Mouse (Mus musculus): ENCODE results near the gene Mfap4. TPM values are rescaled to one million over a fixed set of nuclear protein-coding genes. Genes with fewer than 3 reads are reported as not detected.

Gene Mfap4
- total and polyA plus RNA-seq, 2 experiments from 2014 or later: 17.4 to 19.6 TPM

DNA sequence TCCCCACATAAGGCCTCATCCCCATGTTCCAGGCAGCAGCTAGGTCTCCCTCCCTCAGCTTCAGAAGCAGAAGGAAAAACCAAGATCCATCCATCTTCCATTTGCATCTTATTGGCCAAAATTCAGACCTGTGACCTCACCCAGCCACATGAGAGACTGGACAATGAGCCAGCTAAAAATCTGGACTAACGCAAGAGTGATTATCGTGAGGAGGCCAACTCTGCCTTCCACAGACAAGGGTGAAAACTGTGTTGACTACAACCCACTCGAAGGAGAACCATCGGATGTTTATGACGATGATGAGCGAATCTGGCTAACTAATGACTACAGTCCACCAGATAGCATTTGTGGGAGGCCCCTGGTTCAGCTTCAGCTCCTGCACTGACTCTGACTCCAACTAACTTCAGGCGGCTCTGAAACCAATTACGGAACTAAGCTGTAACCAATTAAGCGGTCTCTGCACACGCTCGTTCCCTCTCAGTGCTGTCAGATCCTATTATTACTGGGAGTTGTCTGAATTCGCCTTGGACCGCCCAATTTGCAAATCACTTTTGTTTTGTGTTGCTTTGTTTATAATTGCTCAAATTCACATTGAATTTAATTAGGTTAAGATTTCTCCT, 1.9 kb upstream of the Mfap4 start:
- 40% methylated on average over 13 of the region's 13 CpGs for whole genome bisulfite sequencing
- DNase-seq (no peak), ATAC-seq (no peak)
- peaks cover 6% of the 10 kb centered on the region for H3K36me3 ChIP-seq (ENCODE audit: insufficient read depth)
- peak overlapping the region; percentile 73; the same call in 1 of the 2 replicates for H3K27ac ChIP-seq (ENCODE audit: low read depth, low read length)
- TF ChIP-seq CTCF (IDR thresholded peaks at IDR 0.05; ENCODE audit: low read depth): no peak
- 0 out of 2 replicates have a peak, but pooled peaks cover 6% of the 10 kb centered on the region for H3K4me1 ChIP-seq (ENCODE audit: insufficient read depth)
- no peaks in the 10 kb centered on the region for H3K9me3 ChIP-seq (ENCODE audit: low read length)
- H3K9ac ChIP-seq: no peak overlapping the region
- no peak overlapping the region for H3K4me3 ChIP-seq (ENCODE audit: low read depth, low read length)
- H3K4me2 ChIP-seq (ENCODE audit: low read depth): no peak overlapping the region
- H3K27me3 ChIP-seq (ENCODE audit: insufficient read depth, low read length): no peaks in the 10 kb centered on the region

DNA sequence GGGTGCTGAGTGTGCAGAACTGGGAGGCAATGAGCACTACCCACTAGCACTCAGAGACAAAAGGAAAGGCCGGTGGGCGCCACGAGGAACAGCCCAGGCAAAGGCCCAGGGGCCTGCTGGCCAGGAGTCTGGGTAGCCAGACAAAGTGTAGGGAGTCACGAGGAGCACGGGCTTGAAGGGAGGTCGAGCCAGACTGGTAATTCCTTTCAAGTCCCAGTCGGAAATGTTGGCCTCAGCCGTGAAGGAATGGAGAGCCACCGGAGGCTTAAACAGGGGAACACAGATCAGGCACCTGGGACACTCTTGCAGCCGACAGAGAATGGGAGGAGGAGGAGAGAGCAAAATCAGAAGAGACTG, 997 bp upstream of the Mfap4 start:
- Histone ChIP-seq H3K4me3 (ENCODE audit: low read depth, low read length) (no peak overlapping the region), H3K27ac (ENCODE audit: low read depth, low read length) (peak overlapping the region; percentile 73), H3K27me3 (ENCODE audit: insufficient read depth, low read length) (no peaks in the 10 kb centered on the region), H3K4me1 (ENCODE audit: insufficient read depth) (0 out of 2 replicates have a peak, but pooled peaks cover 6% of the 10 kb centered on the region), H3K9ac (no peak overlapping the region), H3K36me3 (ENCODE audit: insufficient read depth) (peaks cover 15% of the 10 kb centered on the region), H3K4me2 (ENCODE audit: low read depth) (no peak overlapping the region), H3K9me3 (ENCODE audit: low read length) (no peaks in the 10 kb centered on the region)
- no peak for TF ChIP-seq CTCF (IDR thresholded peaks at IDR 0.05; ENCODE audit: low read depth)
- DNase-seq (no peak), ATAC-seq (0 out of 2 replicates have a peak, but pooled peaks have one; percentile 4)
- WGBS: 10% methylated on average over 10 of the region's 10 CpGs

DNA sequence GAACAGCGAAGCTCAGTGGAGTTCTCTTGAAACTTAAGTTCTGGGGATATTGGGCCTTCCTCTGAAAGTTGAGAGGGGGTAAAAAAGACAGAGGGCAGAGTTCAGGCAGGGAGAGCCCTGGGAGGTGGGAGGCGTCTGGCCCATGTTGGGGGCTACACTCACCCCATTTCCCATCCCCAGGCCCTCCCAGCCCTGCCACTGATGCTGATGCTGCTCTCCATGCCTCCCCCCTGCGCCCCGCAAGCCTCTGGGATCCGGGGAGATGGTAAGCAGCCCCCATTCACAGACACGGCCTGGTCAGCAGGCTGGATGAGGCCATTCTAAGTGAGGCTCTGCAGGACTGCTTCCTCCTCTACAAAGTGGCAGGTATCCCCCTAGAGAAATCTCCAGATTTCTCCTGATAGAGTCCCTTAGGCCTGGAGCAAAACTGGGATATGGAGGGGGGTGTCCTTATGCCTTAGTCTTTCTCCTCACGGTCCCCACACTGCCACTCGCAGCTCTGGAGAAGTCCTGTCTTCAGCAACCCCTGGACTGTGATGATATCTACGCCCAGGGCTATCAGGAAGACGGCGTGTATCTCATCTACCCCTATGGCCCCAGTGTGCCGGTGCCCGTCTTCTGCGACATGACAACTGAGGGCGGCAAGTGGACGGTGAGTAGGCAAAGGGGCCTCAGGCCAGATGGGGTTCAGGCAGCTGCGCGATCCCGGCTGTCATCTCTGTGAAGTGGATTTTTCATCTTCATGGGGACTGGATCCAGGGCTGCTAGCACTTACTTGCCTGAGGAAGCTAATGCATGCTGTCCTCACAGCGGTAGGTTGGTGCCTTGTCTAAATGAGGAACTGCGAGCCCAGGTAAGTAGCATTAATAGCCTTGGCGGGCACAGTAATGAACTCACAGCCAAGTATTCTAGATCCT, 568 bp downstream of the Mfap4 start:
- no peak for ATAC-seq
- no peaks in the 10 kb centered on the region for H3K9me3 ChIP-seq (ENCODE audit: low read length)
- 0 out of 2 replicates have a peak, but pooled peaks cover 6% of the 10 kb centered on the region for H3K4me1 ChIP-seq (ENCODE audit: insufficient read depth)
- H3K27ac ChIP-seq (ENCODE audit: low read depth, low read length): peak overlapping the region; percentile 73
- H3K9ac ChIP-seq: no peak overlapping the region
- peak overlapping the region; percentile 27; the same call in 1 of the 2 replicates for H3K4me2 ChIP-seq (ENCODE audit: low read depth)
- 71% methylated on average over 22 of the region's 22 CpGs for WGBS
- no peak for TF ChIP-seq CTCF (IDR thresholded peaks at IDR 0.05; ENCODE audit: low read depth)
- H3K4me3 ChIP-seq (ENCODE audit: low read depth, low read length): no peak overlapping the region
- H3K36me3 ChIP-seq (ENCODE audit: insufficient read depth): peaks cover 30% of the 10 kb centered on the region
- no peak for DNase-seq
- no peaks in the 10 kb centered on the region for H3K27me3 ChIP-seq (ENCODE audit: insufficient read depth, low read length)

DNA sequence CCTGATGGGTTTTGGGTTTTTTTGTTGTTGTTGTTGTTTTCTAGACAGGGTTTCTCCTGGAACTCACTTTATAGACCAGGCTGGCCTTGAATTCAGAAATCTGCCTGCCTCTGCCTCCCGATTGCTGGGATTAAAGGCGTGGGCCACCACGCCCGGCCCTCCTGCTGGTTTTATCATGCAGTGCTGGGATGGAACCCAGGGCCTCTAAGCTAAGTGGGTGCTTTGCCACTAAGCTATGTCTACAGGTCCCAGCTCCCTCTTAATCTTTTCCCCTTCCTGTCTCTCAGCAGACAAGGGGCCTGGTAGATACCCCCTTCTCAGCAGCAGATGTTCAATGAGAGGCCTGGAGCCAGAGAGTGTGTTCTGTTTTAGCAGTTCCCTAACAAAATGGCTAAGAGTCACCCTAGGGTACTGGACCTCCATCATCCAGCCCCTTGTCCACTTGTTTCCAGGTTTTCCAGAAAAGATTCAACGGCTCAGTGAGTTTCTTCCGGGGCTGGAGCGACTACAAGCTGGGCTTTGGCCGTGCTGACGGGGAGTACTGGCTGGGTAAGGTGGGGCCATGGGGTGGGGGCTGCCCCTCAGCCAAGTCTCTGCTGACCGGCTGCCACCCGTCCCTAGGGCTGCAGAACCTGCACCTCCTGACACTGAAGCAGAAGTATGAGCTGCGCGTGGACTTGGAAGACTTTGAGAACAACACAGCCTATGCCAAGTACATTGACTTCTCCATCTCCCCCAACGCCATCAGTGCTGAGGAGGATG, 1.4 kb downstream of the Mfap4 start:
- H3K27ac ChIP-seq (ENCODE audit: low read depth, low read length): no peak overlapping the region
- H3K4me3 ChIP-seq (ENCODE audit: low read depth, low read length): no peak overlapping the region
- peaks cover 39% of the 10 kb centered on the region for H3K36me3 ChIP-seq (ENCODE audit: insufficient read depth)
- TF ChIP-seq CTCF (IDR thresholded peaks at IDR 0.05; ENCODE audit: low read depth): no peak
- 0 out of 2 replicates have a peak, but pooled peaks cover 6% of the 10 kb centered on the region for H3K4me1 ChIP-seq (ENCODE audit: insufficient read depth)
- H3K9me3 ChIP-seq (ENCODE audit: low read length): no peaks in the 10 kb centered on the region
- no peak overlapping the region for H3K4me2 ChIP-seq (ENCODE audit: low read depth)
- 87% methylated on average over 14 of the region's 14 CpGs for WGBS
- no peak for ATAC-seq
- H3K27me3 ChIP-seq (ENCODE audit: insufficient read depth, low read length): no peaks in the 10 kb centered on the region
- DNase-seq: no peak
- no peak overlapping the region for H3K9ac ChIP-seq

DNA sequence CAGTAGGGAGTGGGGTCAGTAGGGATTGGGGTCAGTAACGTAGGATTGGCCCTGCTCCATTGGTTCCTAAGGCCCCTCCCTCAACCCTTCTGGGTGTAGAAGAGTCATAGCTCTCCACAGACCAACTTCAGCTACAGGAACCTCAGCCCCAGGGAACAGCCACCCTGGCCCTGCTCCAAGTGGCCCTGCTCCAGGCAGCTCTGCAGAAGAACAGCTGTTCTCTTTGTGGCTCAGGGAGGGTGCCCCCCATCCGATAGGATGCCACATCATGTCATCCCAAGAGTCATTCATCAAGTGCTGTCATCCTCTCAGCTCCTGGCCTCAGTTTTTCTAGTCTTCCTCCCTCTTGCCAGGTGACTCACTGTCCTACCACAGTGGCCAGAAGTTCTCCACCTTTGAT, 2.2 kb downstream of the Mfap4 start:
- peak; percentile 48 for DNase-seq
- peaks cover 43% of the 10 kb centered on the region for H3K36me3 ChIP-seq (ENCODE audit: insufficient read depth)
- H3K9me3 ChIP-seq (ENCODE audit: low read length): no peaks in the 10 kb centered on the region
- H3K9ac ChIP-seq: no peak overlapping the region
- no peak overlapping the region for H3K27ac ChIP-seq (ENCODE audit: low read depth, low read length)
- H3K27me3 ChIP-seq (ENCODE audit: insufficient read depth, low read length): no peaks in the 10 kb centered on the region
- TF ChIP-seq CTCF (IDR thresholded peaks at IDR 0.05; ENCODE audit: low read depth): no peak
- ATAC-seq: no peak
- H3K4me1 ChIP-seq (ENCODE audit: insufficient read depth): peaks cover 8% of the 10 kb centered on the region; the same call in 1 of the 2 replicates
- H3K4me2 ChIP-seq (ENCODE audit: low read depth): no peak overlapping the region
- H3K4me3 ChIP-seq (ENCODE audit: low read depth, low read length): no peak overlapping the region
- WGBS: 14% methylated on average over 2 of the region's 2 CpGs

DNA sequence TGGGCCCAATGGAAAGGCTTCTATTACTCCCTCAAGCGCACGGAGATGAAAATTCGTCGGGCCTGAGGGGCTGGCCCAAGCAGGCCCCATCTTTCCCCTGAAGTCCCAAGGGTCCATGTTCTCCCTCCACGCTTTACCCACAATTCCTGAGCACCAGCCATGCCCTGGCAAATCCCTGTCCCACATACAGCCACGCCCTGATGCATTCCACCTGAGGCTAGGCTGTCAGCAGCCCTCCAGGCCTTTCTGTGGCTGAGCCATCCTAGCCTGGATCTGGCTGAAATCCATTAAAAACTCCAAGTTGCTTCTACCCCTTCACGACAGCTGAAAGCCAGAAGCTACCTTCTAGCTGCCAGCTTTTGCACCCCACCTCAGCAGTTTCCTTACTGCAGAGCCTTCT, 2.7 kb downstream of the Mfap4 start:
- H3K4me2 ChIP-seq (ENCODE audit: low read depth): no peak overlapping the region
- ATAC-seq: no peak
- H3K27ac ChIP-seq (ENCODE audit: low read depth, low read length): no peak overlapping the region

More for the DNA sequence above, 2.7 kb downstream of the Mfap4 start:
- 84% methylated on average over 7 of the region's 7 CpGs for WGBS
- H3K4me3 ChIP-seq (ENCODE audit: low read depth, low read length): no peak overlapping the region
- TF ChIP-seq CTCF (IDR thresholded peaks at IDR 0.05; ENCODE audit: low read depth): no peak
- H3K27me3 ChIP-seq (ENCODE audit: insufficient read depth, low read length): no peaks in the 10 kb centered on the region
- H3K36me3 ChIP-seq (ENCODE audit: insufficient read depth): peaks cover 43% of the 10 kb centered on the region
- no peak for DNase-seq
- no peaks in the 10 kb centered on the region for H3K9me3 ChIP-seq (ENCODE audit: low read length)
- peaks cover 13% of the 10 kb centered on the region; the same call in 1 of the 2 replicates for H3K4me1 ChIP-seq (ENCODE audit: insufficient read depth)
- H3K9ac ChIP-seq: no peak overlapping the region
